8 mouse cellular contexts compared by ENCODE assay signal in the genomic region with DNA sequence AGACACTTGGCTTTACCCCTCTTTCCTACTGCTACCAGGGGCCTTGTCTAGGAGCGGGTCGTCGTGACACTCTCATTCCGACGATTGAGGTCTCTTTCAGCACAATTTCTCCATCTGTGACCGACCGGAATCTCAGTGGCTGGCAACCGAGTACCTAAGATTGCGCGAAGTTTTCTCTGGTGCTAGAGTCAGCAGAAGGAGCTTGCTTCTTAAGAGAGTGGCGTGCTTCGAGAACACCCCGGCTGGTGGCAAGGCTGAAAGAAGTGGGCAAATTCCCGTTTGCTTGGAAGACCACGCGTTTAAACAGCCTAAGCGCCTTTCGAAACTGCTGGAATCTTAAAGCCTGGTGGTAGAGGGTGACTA. TPM values are rescaled to one million over a fixed set of nuclear protein-coding genes. Genes with fewer than 3 reads are reported as not detected.
DNase-seq lines count a peak whose midpoint lies in the region; ATAC-seq and TF ChIP-seq lines count a peak whose summit lies in the region.

No protein-coding gene starts in this region.

- TF ChIP-seq EP300 in MEL (IDR thresholded peaks at IDR 0.05; ENCODE audit: low read depth in 1 of 2, low read length in 2 of 2), result no peak

- DNase-seq in heart, postnatal 25 days (ENCODE audit: low spot score), result no peak
- no peak for DNase-seq in MEL (ENCODE audit: low read depth, low spot score)
- DNase-seq in lung, postnatal 14 days, result peak; percentile 18
- no peak for DNase-seq in gastrocnemius, postnatal 25 days
- no peak for DNase-seq in layer of hippocampus, postnatal 10 days (ENCODE audit: low spot score in 2 of 2)

- TF ChIP-seq POLR2A in MEL (IDR thresholded peaks at IDR 0.05; ENCODE audit: control insufficient read depth in 1 of 2, insufficient read depth in 1 of 2, low read depth in 1 of 2, low read length in 2 of 2, poor library complexity in 1 of 2), result peak in 1 of 2 experiments; percentile 6; a peak in 1 of 4 replicates

- H3K4me3 ChIP-seq in heart, embryonic 14.5 days (ENCODE audit: control insufficient read depth in 1 of 2, insufficient read depth in 1 of 2, low read depth in 1 of 2, low read length in 2 of 2), result peak overlapping the region; percentile 95 to 100
- H3K4me3 ChIP-seq in MEL (ENCODE audit: control insufficient read depth in 1 of 2, insufficient read depth in 1 of 2, low read depth in 2 of 2, low read length in 2 of 2), result peak overlapping the region; percentile 79 to 84
- peak overlapping the region; percentile 99 for H3K4me3 ChIP-seq in forebrain, embryonic 16.5 days (replicated peaks; ENCODE audit: low read length)

- no peak for TF ChIP-seq RAD21 in MEL (IDR thresholded peaks at IDR 0.05; ENCODE audit: low read depth, low read length)

- intact Hi-C loops in heart, postnatal 25 days (cut with DNase I), result no loop called here

- H3K27me3 ChIP-seq in heart, embryonic 14.5 days (ENCODE audit: control insufficient read depth, insufficient read depth, low read length), result no peaks in the 10 kb centered on the region
- H3K27me3 ChIP-seq in MEL (ENCODE audit: control insufficient read depth in 1 of 2, insufficient read depth in 2 of 2, low read length in 2 of 2), result no peaks in the 10 kb centered on the region
- H3K27me3 ChIP-seq in forebrain, embryonic 16.5 days (replicated peaks; ENCODE audit: control insufficient read depth, insufficient read depth, low read length), result no peaks in the 10 kb centered on the region

- no peak for TF ChIP-seq CTCF in MEL (IDR thresholded peaks at IDR 0.05 in 2 of 3, conservative IDR thresholded peaks at IDR 0.05 in 1 of 3; ENCODE audit: control insufficient read depth in 1 of 3, insufficient read depth in 1 of 3, low read depth in 2 of 3, low read length in 3 of 3, poor library complexity in 1 of 3, severe bottlenecking in 1 of 3)

- H3K27ac ChIP-seq in heart, embryonic 14.5 days (replicated peaks in 1 of 2; ENCODE audit: control insufficient read depth in 1 of 2, insufficient read depth in 1 of 2, low read depth in 2 of 2, low read length in 2 of 2), result peak overlapping the region in 1 of 2 experiments; percentile 91; a peak in 1 of 4 replicates
- H3K27ac ChIP-seq in MEL (ENCODE audit: control insufficient read depth, low read depth, low read length), result peak overlapping the region; percentile 31
- no peak overlapping the region for H3K27ac ChIP-seq in forebrain, embryonic 16.5 days (ENCODE audit: low read length)

- H3K4me2 ChIP-seq in heart, embryonic 14.5 days (ENCODE audit: low read length), result peak overlapping the region; percentile 89
- peak overlapping the region; percentile 93 for H3K4me2 ChIP-seq in forebrain, embryonic 16.5 days (ENCODE audit: low read length)

- H3K9ac ChIP-seq in heart, embryonic 14.5 days (ENCODE audit: low read length), result peak overlapping the region; percentile 95
- peak overlapping the region; percentile 85 for H3K9ac ChIP-seq in MEL (ENCODE audit: control insufficient read depth, low read depth, low read length, poor library complexity, severe bottlenecking)
- H3K9ac ChIP-seq in forebrain, embryonic 16.5 days (replicated peaks; ENCODE audit: low read depth, low read length), result peak overlapping the region; percentile 65

- 0 out of 2 replicates have a peak, but pooled peaks have one; percentile 4 for ATAC-seq in heart, embryonic 14.5 days (ENCODE audit: insufficient number of reproducible peaks, insufficient read depth, low FRiP score, low read depth)
- no peak for ATAC-seq in forebrain, embryonic 16.5 days
- no peak for ATAC-seq in frontal cortex, adult (ENCODE audit: low TSS enrichment)

- H3K79me2 ChIP-seq in MEL (ENCODE audit: control insufficient read depth, insufficient read depth, low read length, poor library complexity), result peaks cover 67% of the 10 kb centered on the region

- H3K4me1 ChIP-seq in heart, embryonic 14.5 days (ENCODE audit: control insufficient read depth in 2 of 2, insufficient read depth in 2 of 2, low read length in 2 of 2), result peaks cover 6 to 31% of the 10 kb centered on the region in 2 experiments
- H3K4me1 ChIP-seq in MEL (ENCODE audit: control insufficient read depth in 1 of 2, insufficient read depth in 2 of 2, low read length in 2 of 2), result peaks cover 12 to 13% of the 10 kb centered on the region in 2 experiments; a peak in 3 of 4 replicates
- H3K4me1 ChIP-seq in forebrain, embryonic 16.5 days (replicated peaks; ENCODE audit: control insufficient read depth, insufficient read depth, low read length), result peaks cover 41% of the 10 kb centered on the region

- H3K36me3 ChIP-seq in heart, embryonic 14.5 days (ENCODE audit: control insufficient read depth, insufficient read depth, low read length), result peaks cover 34% of the 10 kb centered on the region
- peaks cover 23 to 39% of the 10 kb centered on the region in 2 experiments for H3K36me3 ChIP-seq in MEL (ENCODE audit: control insufficient read depth in 1 of 2, insufficient read depth in 2 of 2, low read length in 2 of 2)
- H3K36me3 ChIP-seq in forebrain, embryonic 16.5 days (ENCODE audit: control insufficient read depth, insufficient read depth), result peaks cover 12% of the 10 kb centered on the region

- no peaks in the 10 kb centered on the region for H3K9me3 ChIP-seq in heart, embryonic 14.5 days (ENCODE audit: control insufficient read depth, low read length)
- no peaks in the 10 kb centered on the region for H3K9me3 ChIP-seq in MEL (replicated peaks; ENCODE audit: insufficient read depth, low read length)
- no peaks in the 10 kb centered on the region for H3K9me3 ChIP-seq in forebrain, embryonic 16.5 days (ENCODE audit: control insufficient read depth, low read length)

- 6% methylated on average over 18 of the region's 18 CpGs for WGBS in heart, embryonic 14.5 days
- WGBS in forebrain, embryonic 16.5 days, result 9% methylated on average over 18 of the region's 18 CpGs

TF ChIP-seq in MEL, 35 proteins besides CTCF, POLR2A, EP300 and RAD21:
- TF ChIP-seq RCOR1 (IDR thresholded peaks at IDR 0.05; ENCODE audit: low read depth, low read length), result no peak

RNA-seq across cellular contexts. Expression of a gene that starts 0.3 kb away (rescaled TPM):
- 152 and 172 TPM in 2 replicates for polyA plus RNA-seq in heart, embryonic 14.5 days (2014; fragmentation: Nextera tagmentation; extraction: Ambion mirVana)
- total RNA-seq in heart, postnatal 25 days (2021), result 10 to 100 TPM; 25.0 to 26.1 TPM
- 343 and 401 TPM in 2 replicates for total RNA-seq in MEL (2012; rRNA removed)
- polyA plus RNA-seq in MEL (2012; ENCODE audit: insufficient read depth in 1 of 2, insufficient read length in 2 of 2, low read depth in 1 of 2, low replicate concordance in 2 of 2, missing spikeins in 1 of 2), result 100 to 1,000 TPM in 1 of 2 experiments, not detected in 1; 299 TPM
- 293 and 335 TPM in 2 replicates for polyA plus RNA-seq in forebrain, embryonic 16.5 days (2015; fragmentation: Nextera tagmentation; extraction: Ambion mirVana)
- total RNA-seq in gastrocnemius, postnatal 25 days (2021), result 10 to 100 TPM; 15.3 to 20.4 TPM
- total RNA-seq in layer of hippocampus, postnatal 10 days (2021), result 10 to 100 TPM; 74.7 to 76.8 TPM

RNA-seq across cellular contexts. Expression of a gene that starts 0.8 kb away (rescaled TPM):
- 19.4 and 21.7 TPM in 2 replicates for polyA plus RNA-seq in heart, embryonic 14.5 days (2014; fragmentation: Nextera tagmentation; extraction: Ambion mirVana)
- total RNA-seq in heart, postnatal 25 days (2021), result 10 to 100 TPM; 17.2 to 18.2 TPM
- 12.3 and 13.1 TPM in 2 replicates for total RNA-seq in MEL (2012; rRNA removed)
- 10 to 100 TPM in 1 of 2 experiments, not detected in 1; 34.4 TPM for polyA plus RNA-seq in MEL (2012; ENCODE audit: insufficient read depth in 1 of 2, insufficient read length in 2 of 2, low read depth in 1 of 2, low replicate concordance in 2 of 2, missing spikeins in 1 of 2)
- polyA plus RNA-seq in forebrain, embryonic 16.5 days (2015; fragmentation: Nextera tagmentation; extraction: Ambion mirVana), result 29.1 and 30.6 TPM in 2 replicates
- 1 to 10 TPM; 7.6 to 8.5 TPM for total RNA-seq in gastrocnemius, postnatal 25 days (2021)
- 10 to 100 TPM; 41.9 to 42.6 TPM for total RNA-seq in layer of hippocampus, postnatal 10 days (2021)

RNA-seq across cellular contexts. Expression of a gene that starts 47.9 kb away (rescaled TPM):
- 0.22 and 0.53 TPM in 2 replicates for polyA plus RNA-seq in heart, embryonic 14.5 days (2014; fragmentation: Nextera tagmentation; extraction: Ambion mirVana)
- not detected for total RNA-seq in heart, postnatal 25 days (2021)
- total RNA-seq in MEL (2012; rRNA removed), result not detected in 2 replicates
- polyA plus RNA-seq in MEL (2012; ENCODE audit: insufficient read depth in 1 of 2, insufficient read length in 2 of 2, low read depth in 1 of 2, low replicate concordance in 2 of 2, missing spikeins in 1 of 2), result under 1 TPM in 1 of 2 experiments, not detected in 1; 0.04 TPM
- polyA plus RNA-seq in forebrain, embryonic 16.5 days (2015; fragmentation: Nextera tagmentation; extraction: Ambion mirVana), result 0.63 and 1.5 TPM in 2 replicates
- not detected for total RNA-seq in gastrocnemius, postnatal 25 days (2021)
- 1 to 10 TPM; 6.8 to 7.4 TPM for total RNA-seq in layer of hippocampus, postnatal 10 days (2021)
